Mouse (Mus musculus) neural tube, embryonic 12.5 days (tissue): ENCODE measurements around the gene Dusp12. TPM values are rescaled to one million over a fixed set of nuclear protein-coding genes. Genes with fewer than 3 reads are reported as not detected.

Experiments used
- polyA plus RNA-seq: library from polyadenylated mRNA; unstranded; fragments of >200 nt; fragmentation: Nextera tagmentation; extraction: Ambion mirVana; gene quantifications from 2 replicates; pipeline ENCODE4 v1.2.1, GENCODE M21; 2016

Gene Dusp12
- polyA plus RNA-seq, 1 experiment from 2014 or later = 34.1 TPM

Other genes with a start within 250 kb of the Dusp12 start
- gene Olfml2b, start 241.0 kb downstream of the Dusp12 start, polyA plus RNA-seq = 9.4 and 9.6 TPM in 2 replicates
- 9.6 and 10.2 TPM in 2 replicates for gene Atf6, start 17.8 kb downstream of the Dusp12 start, polyA plus RNA-seq
- 0.29 and 0.51 TPM in 2 replicates for gene Gm26620, start 475 bp downstream of the Dusp12 start, polyA plus RNA-seq
- 0.20 and 0.26 TPM in 2 replicates for gene Fcrlb, start 27.4 kb upstream of the Dusp12 start, polyA plus RNA-seq
- gene Fcrla, start 42.0 kb upstream of the Dusp12 start, polyA plus RNA-seq = not detected in 2 replicates
- gene Fcgr2b, start 91.0 kb upstream of the Dusp12 start, polyA plus RNA-seq = 0.24 TPM in 1 of 2 replicates, not detected in the other
- gene Fcgr4, start 133.4 kb upstream of the Dusp12 start, polyA plus RNA-seq = 0.20 and 0.22 TPM in 2 replicates
- 6.9 and 7.4 TPM in 2 replicates for gene Fcgr3, start 179.4 kb upstream of the Dusp12 start, polyA plus RNA-seq
- gene Cfap126, start 228.4 kb upstream of the Dusp12 start, polyA plus RNA-seq = 1.7 and 2.3 TPM in 2 replicates